ENCODE assay signal across 8 mouse cellular contexts in genomic region chr17:35163326-35164081, GRCm38 (mm10). TPM values are rescaled to one million over a fixed set of nuclear protein-coding genes. Genes with fewer than 3 reads are reported as not detected.
DNase-seq lines count a peak whose midpoint lies in the region; ATAC-seq and TF ChIP-seq lines count a peak whose summit lies in the region.

No protein-coding gene starts in this region.

- TF ChIP-seq CTCF in C2C12 (IDR thresholded peaks at IDR 0.05; ENCODE audit: control insufficient read depth, insufficient read depth, insufficient read length) = no peak

- no peak for DNase-seq in forebrain, embryonic 11.5 days (ENCODE audit: low spot score)
- no peak for DNase-seq in liver, embryonic 11.5 days (ENCODE audit: low spot score)
- DNase-seq in right cerebral cortex, postnatal 4 days = no peak
- no peak for DNase-seq in layer of hippocampus, adult 18-20 months (ENCODE audit: low spot score in 2 of 2)
- no peak for DNase-seq in retina, embryonic 14.5 days (ENCODE audit: low spot score)

- H3K36me3 ChIP-seq in erythroblast, embryonic 14.5 days (ENCODE audit: control insufficient read depth) = peaks cover 45% of the 10 kb centered on the region
- peaks cover 48% of the 10 kb centered on the region for H3K36me3 ChIP-seq in C2C12 (ENCODE audit: control insufficient read depth, insufficient read depth)
- H3K36me3 ChIP-seq in forebrain, embryonic 11.5 days (ENCODE audit: control insufficient read depth, insufficient read depth, low read length) = peaks cover 31% of the 10 kb centered on the region
- peaks cover 42% of the 10 kb centered on the region for H3K36me3 ChIP-seq in liver, embryonic 11.5 days (ENCODE audit: control insufficient read depth, insufficient read depth, low read length)

- H3K4me2 ChIP-seq in forebrain, embryonic 11.5 days (ENCODE audit: low read depth, low read length, severe bottlenecking) = peak overlapping the region; percentile 93
- peak overlapping the region; percentile 97 for H3K4me2 ChIP-seq in liver, embryonic 11.5 days

- H3ac ChIP-seq in C2C12 (ENCODE audit: control insufficient read depth, insufficient read length, low read depth) = peak overlapping the region; percentile 100

- H3K27ac ChIP-seq in forebrain, embryonic 11.5 days (ENCODE audit: low read depth, low read length) = peak overlapping the region; percentile 95
- peak overlapping the region; percentile 81 for H3K27ac ChIP-seq in liver, embryonic 11.5 days (ENCODE audit: low read depth, low read length)

- no peaks in the 10 kb centered on the region for H3K27me3 ChIP-seq in erythroblast, embryonic 14.5 days (ENCODE audit: control insufficient read depth)
- no peaks in the 10 kb centered on the region for H3K27me3 ChIP-seq in C2C12 (ENCODE audit: control insufficient read depth, insufficient read depth, insufficient read length)
- H3K27me3 ChIP-seq in forebrain, embryonic 11.5 days (ENCODE audit: control insufficient read depth, insufficient read depth, low read length) = no peaks in the 10 kb centered on the region
- no peaks in the 10 kb centered on the region for H3K27me3 ChIP-seq in liver, embryonic 11.5 days (replicated peaks; ENCODE audit: control insufficient read depth, insufficient read depth, low read length)

- peaks cover 43% of the 10 kb centered on the region for H3K4me1 ChIP-seq in erythroblast, embryonic 14.5 days (ENCODE audit: control insufficient read depth)
- H3K4me1 ChIP-seq in forebrain, embryonic 11.5 days (replicated peaks; ENCODE audit: control insufficient read depth, insufficient read depth, low read length) = peaks cover 9% of the 10 kb centered on the region
- peaks cover 18% of the 10 kb centered on the region for H3K4me1 ChIP-seq in liver, embryonic 11.5 days (replicated peaks; ENCODE audit: control insufficient read depth, insufficient read depth, low read length)

- H3K9me3 ChIP-seq in erythroblast, embryonic 14.5 days (ENCODE audit: control insufficient read depth, low read length) = no peaks in the 10 kb centered on the region
- no peaks in the 10 kb centered on the region for H3K9me3 ChIP-seq in forebrain, embryonic 11.5 days (ENCODE audit: control insufficient read depth, low read length)
- no peaks in the 10 kb centered on the region for H3K9me3 ChIP-seq in liver, embryonic 11.5 days (ENCODE audit: control insufficient read depth, low read length)

- peak overlapping the region; percentile 100 for H3K9ac ChIP-seq in forebrain, embryonic 11.5 days (ENCODE audit: low read length)
- peak overlapping the region; percentile 99 for H3K9ac ChIP-seq in liver, embryonic 11.5 days (ENCODE audit: low read depth, low read length)

- peaks cover 75% of the 10 kb centered on the region for H3K79me2 ChIP-seq in C2C12 (ENCODE audit: control insufficient read depth, insufficient read depth)

- peaks cover 54% of the 10 kb centered on the region for H3K79me3 ChIP-seq in C2C12 (ENCODE audit: low read depth)

- no peak for ATAC-seq in erythroblast, adult 5-6 weeks (replicated peaks; ENCODE audit: low FRiP score, poor library complexity, severe bottlenecking)
- no peak for ATAC-seq in forebrain, embryonic 11.5 days (replicated peaks; ENCODE audit: low FRiP score)
- ATAC-seq in liver, embryonic 11.5 days (replicated peaks; ENCODE audit: low FRiP score) = no peak

- WGBS in forebrain, embryonic 11.5 days = 20% methylated on average over 8 of the region's 8 CpGs
- 16% methylated on average over 8 of the region's 8 CpGs for WGBS in liver, embryonic 11.5 days

- peak overlapping the region; percentile 94 for H3K4me3 ChIP-seq in erythroblast, embryonic 14.5 days (replicated peaks)
- peak overlapping the region; percentile 96 for H3K4me3 ChIP-seq in C2C12 (ENCODE audit: insufficient read depth, poor library complexity, severe bottlenecking)
- peak overlapping the region; percentile 100 for H3K4me3 ChIP-seq in forebrain, embryonic 11.5 days (ENCODE audit: low read depth, low read length)
- peak overlapping the region; percentile 99 for H3K4me3 ChIP-seq in liver, embryonic 11.5 days (ENCODE audit: low read depth, low read length)

TF ChIP-seq in C2C12, 6 proteins besides CTCF, POLR2A, EP300 and RAD21:
- TF ChIP-seq CEBPB (IDR thresholded peaks at IDR 0.05; ENCODE audit: low read depth) (no peak), MAX (IDR thresholded peaks at IDR 0.05) (no peak), MYOG (IDR thresholded peaks at IDR 0.05; ENCODE audit: control insufficient read depth, extremely low read depth, insufficient read length) (no peak), USF1 (IDR thresholded peaks at IDR 0.05; ENCODE audit: low read depth) (no peak), FOSL1 (IDR thresholded peaks at IDR 0.05; ENCODE audit: insufficient read depth, low read length, poor library complexity, severe bottlenecking) (no peak), MYOD1 (IDR thresholded peaks at IDR 0.05; ENCODE audit: control insufficient read depth, insufficient read length, low read depth) (no peak)
TF ChIP-seq in C2C12: peak in this region for 0.

RNA-seq across cellular contexts. Expression of gene Prrc2a, which starts 1.2 kb away (rescaled TPM):
- polyA plus RNA-seq in erythroblast, embryonic 14.5 days (2012) = 70.4 and 133 TPM in 2 replicates
- total RNA-seq in erythroblast, adult 5-6 weeks (2015; ENCODE audit: low replicate concordance) = 70.2 and 111 TPM in 2 replicates
- 15.1 and 22.6 TPM in 2 replicates for total RNA-seq in erythroblast, adult 5-6 weeks (2017; ENCODE audit: low replicate concordance)
- polyA plus RNA-seq in C2C12 (2012; fragmentation: generic; extraction: Trizol) = 183 TPM
- polyA plus RNA-seq in forebrain, embryonic 11.5 days (2014; fragmentation: Nextera tagmentation; extraction: Ambion mirVana) = 277 and 281 TPM in 2 replicates
- polyA plus RNA-seq in liver, embryonic 11.5 days (2014; fragmentation: Nextera tagmentation; extraction: Ambion mirVana) = 169 and 205 TPM in 2 replicates
- total RNA-seq in layer of hippocampus, adult 18-20 months (2021) = 100 to 1,000 TPM; 317 to 343 TPM

RNA-seq across cellular contexts. Expression of gene Aif1, which starts 12.4 kb away (rescaled TPM):
- 0.27 TPM in 1 of 2 replicates, not detected in the other for polyA plus RNA-seq in erythroblast, embryonic 14.5 days (2012)
- 14.4 and 19.8 TPM in 2 replicates for total RNA-seq in erythroblast, adult 5-6 weeks (2015; ENCODE audit: low replicate concordance)
- total RNA-seq in erythroblast, adult 5-6 weeks (2017; ENCODE audit: low replicate concordance) = 8.7 and 15.8 TPM in 2 replicates
- not detected for polyA plus RNA-seq in C2C12 (2012; fragmentation: generic; extraction: Trizol)
- 2.9 and 3.5 TPM in 2 replicates for polyA plus RNA-seq in forebrain, embryonic 11.5 days (2014; fragmentation: Nextera tagmentation; extraction: Ambion mirVana)
- polyA plus RNA-seq in liver, embryonic 11.5 days (2014; fragmentation: Nextera tagmentation; extraction: Ambion mirVana) = 13.9 and 20.0 TPM in 2 replicates
- total RNA-seq in layer of hippocampus, adult 18-20 months (2021) = 10 to 100 TPM in 1 of 2 experiments, 1 to 10 TPM in 1; 9.4 to 13.0 TPM

RNA-seq across cellular contexts. Expression of gene Lst1, which starts 24.7 kb away (rescaled TPM):
- not detected in 2 replicates for polyA plus RNA-seq in erythroblast, embryonic 14.5 days (2012)
- 55.5 and 77.7 TPM in 2 replicates for total RNA-seq in erythroblast, adult 5-6 weeks (2015; ENCODE audit: low replicate concordance)
- total RNA-seq in erythroblast, adult 5-6 weeks (2017; ENCODE audit: low replicate concordance) = 32.2 and 57.3 TPM in 2 replicates
- polyA plus RNA-seq in C2C12 (2012; fragmentation: generic; extraction: Trizol) = 0.92 TPM
- polyA plus RNA-seq in forebrain, embryonic 11.5 days (2014; fragmentation: Nextera tagmentation; extraction: Ambion mirVana) = 3.8 and 4.7 TPM in 2 replicates
- polyA plus RNA-seq in liver, embryonic 11.5 days (2014; fragmentation: Nextera tagmentation; extraction: Ambion mirVana) = 24.1 and 28.1 TPM in 2 replicates
- 1 to 10 TPM; 5.5 to 6.7 TPM for total RNA-seq in layer of hippocampus, adult 18-20 months (2021)

RNA-seq across cellular contexts. Expression of gene Bag6, which starts 28.5 kb away (rescaled TPM):
- 88.8 and 102 TPM in 2 replicates for polyA plus RNA-seq in erythroblast, embryonic 14.5 days (2012)
- total RNA-seq in erythroblast, adult 5-6 weeks (2015; ENCODE audit: low replicate concordance) = 23.8 and 47.9 TPM in 2 replicates
- 48.1 and 71.4 TPM in 2 replicates for total RNA-seq in erythroblast, adult 5-6 weeks (2017; ENCODE audit: low replicate concordance)
- 202 TPM for polyA plus RNA-seq in C2C12 (2012; fragmentation: generic; extraction: Trizol)
- polyA plus RNA-seq in forebrain, embryonic 11.5 days (2014; fragmentation: Nextera tagmentation; extraction: Ambion mirVana) = 96.6 and 100 TPM in 2 replicates
- polyA plus RNA-seq in liver, embryonic 11.5 days (2014; fragmentation: Nextera tagmentation; extraction: Ambion mirVana) = 61.4 and 73.6 TPM in 2 replicates
- total RNA-seq in layer of hippocampus, adult 18-20 months (2021) = 100 to 1,000 TPM; 323 to 339 TPM

RNA-seq across cellular contexts. Expression of gene Ltb, which starts 30.7 kb away (rescaled TPM):
- polyA plus RNA-seq in erythroblast, embryonic 14.5 days (2012) = 0.07 and 0.08 TPM in 2 replicates
- 4.6 TPM in 1 of 2 replicates, not detected in the other for total RNA-seq in erythroblast, adult 5-6 weeks (2015; ENCODE audit: low replicate concordance)
- total RNA-seq in erythroblast, adult 5-6 weeks (2017; ENCODE audit: low replicate concordance) = 1.7 and 3.8 TPM in 2 replicates
- not detected for polyA plus RNA-seq in C2C12 (2012; fragmentation: generic; extraction: Trizol)
- 0.17 and 0.41 TPM in 2 replicates for polyA plus RNA-seq in forebrain, embryonic 11.5 days (2014; fragmentation: Nextera tagmentation; extraction: Ambion mirVana)
- 0.70 and 0.78 TPM in 2 replicates for polyA plus RNA-seq in liver, embryonic 11.5 days (2014; fragmentation: Nextera tagmentation; extraction: Ambion mirVana)
- under 1 TPM; 0.41 to 0.64 TPM for total RNA-seq in layer of hippocampus, adult 18-20 months (2021)
